Mouse (Mus musculus): Measurements from ENCODE around the gene Lrrc1. TPM values are rescaled to one million over a fixed set of nuclear protein-coding genes. Genes with fewer than 3 reads are reported as not detected.

The Lrrc1 gene
- polyA plus RNA-seq, 1 experiment from 2014 or later: 23.2 TPM

DNA sequence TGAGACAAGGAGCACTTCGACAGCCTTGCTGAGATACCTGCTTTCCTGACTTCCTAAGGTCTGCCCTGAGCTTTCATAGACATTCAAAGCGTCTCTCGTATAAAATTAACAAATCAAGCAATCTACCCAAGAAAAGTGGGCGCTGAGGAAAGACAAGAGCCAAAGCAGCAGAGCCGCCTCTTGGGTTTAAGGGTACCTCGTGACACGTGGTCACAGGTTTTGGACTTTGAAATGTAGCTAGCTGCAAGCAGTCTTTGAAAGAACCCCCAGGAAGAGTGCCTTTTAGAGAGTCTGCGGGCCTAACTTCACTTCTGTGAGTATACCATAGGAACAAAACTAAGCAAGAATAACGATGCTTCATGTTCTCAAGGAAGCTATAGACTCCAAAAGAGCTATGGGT lies 160.0 kb downstream of the Lrrc1 start:
- 86% methylated on average over 9 of the region's 9 CpGs for WGBS
- Histone ChIP-seq H3K4me3 (ENCODE audit: low read length) (no peak overlapping the region), H3K4me2 (replicated peaks; ENCODE audit: low read depth, low read length) (no peak overlapping the region), H3K4me1 (ENCODE audit: insufficient read depth, low read length) (peaks cover 6% of the 10 kb centered on the region; the same call in 1 of the 2 replicates), H3K9ac (replicated peaks; ENCODE audit: low read length) (no peak overlapping the region), H3K9me3 (ENCODE audit: low read length) (no peaks in the 10 kb centered on the region), H3K27me3 (ENCODE audit: insufficient read depth, low read length) (no peaks in the 10 kb centered on the region), H3K27ac (ENCODE audit: low read length) (no peak overlapping the region), H3K36me3 (ENCODE audit: insufficient read depth, low read length) (no peaks in the 10 kb centered on the region)
- no peak for ATAC-seq (ENCODE audit: low FRiP score, low TSS enrichment)

DNA sequence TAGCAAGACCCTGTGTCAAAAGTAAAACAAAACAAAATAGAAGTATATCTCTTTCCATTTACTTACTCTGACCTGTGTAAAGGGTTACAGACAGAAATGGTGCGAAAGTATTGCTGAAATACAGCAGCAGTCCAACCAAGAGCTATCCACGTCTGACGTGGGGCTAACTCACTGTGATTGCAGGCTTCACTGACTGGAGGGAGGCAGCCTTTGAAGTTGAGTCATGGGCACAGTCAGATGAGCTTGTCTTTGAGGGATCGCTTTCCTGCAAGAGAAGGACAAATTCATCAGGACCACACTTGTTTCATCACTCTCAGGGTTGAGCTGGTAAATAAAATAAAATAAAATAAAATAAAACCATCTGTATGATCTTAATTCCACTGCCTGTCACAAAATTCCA lies 160.7 kb downstream of the Lrrc1 start:
- Histone ChIP-seq H3K36me3 (ENCODE audit: insufficient read depth, low read length) (no peaks in the 10 kb centered on the region), H3K9ac (replicated peaks; ENCODE audit: low read length) (no peak overlapping the region), H3K4me2 (replicated peaks; ENCODE audit: low read depth, low read length) (no peak overlapping the region), H3K27ac (ENCODE audit: low read length) (no peak overlapping the region), H3K4me3 (ENCODE audit: low read length) (no peak overlapping the region), H3K4me1 (ENCODE audit: insufficient read depth, low read length) (peaks cover 6% of the 10 kb centered on the region; the same call in 1 of the 2 replicates), H3K27me3 (ENCODE audit: insufficient read depth, low read length) (no peaks in the 10 kb centered on the region), H3K9me3 (ENCODE audit: low read length) (no peaks in the 10 kb centered on the region)
- no peak for ATAC-seq (ENCODE audit: low FRiP score, low TSS enrichment)
- WGBS: 49% methylated on average over 4 of the region's 4 CpGs

DNA sequence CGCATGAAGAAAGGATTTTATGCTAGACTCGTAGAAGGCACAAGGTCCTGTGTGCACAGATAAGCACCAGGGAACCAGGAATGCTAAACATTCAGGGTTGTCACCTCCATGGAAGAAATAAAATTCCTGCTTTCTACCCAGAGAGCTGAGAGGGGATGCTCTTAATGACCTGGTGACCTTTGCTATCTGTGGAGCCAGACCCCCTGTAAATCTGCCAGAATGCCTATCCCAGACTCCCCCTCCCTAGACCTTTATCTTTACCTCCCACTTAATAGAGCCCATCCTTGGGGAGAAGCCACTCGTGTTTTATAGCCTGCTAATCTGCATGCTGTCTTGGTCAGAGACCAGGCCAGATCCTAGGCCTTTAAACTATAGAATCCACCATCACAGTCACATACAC lies 162.2 kb downstream of the Lrrc1 start:
- ATAC-seq (ENCODE audit: low FRiP score, low TSS enrichment): peak; percentile 10; the same call in 1 of the 2 replicates
- no peaks in the 10 kb centered on the region for H3K9me3 ChIP-seq (ENCODE audit: low read length)
- H3K4me3 ChIP-seq (ENCODE audit: low read length): no peak overlapping the region
- WGBS: 38% methylated on average over 3 of the region's 3 CpGs
- H3K9ac ChIP-seq (replicated peaks; ENCODE audit: low read length): no peak overlapping the region
- H3K4me1 ChIP-seq (ENCODE audit: insufficient read depth, low read length): peaks cover 6% of the 10 kb centered on the region; the same call in 1 of the 2 replicates
- no peak overlapping the region for H3K4me2 ChIP-seq (replicated peaks; ENCODE audit: low read depth, low read length)
- no peak overlapping the region for H3K27ac ChIP-seq (ENCODE audit: low read length)
- no peaks in the 10 kb centered on the region for H3K36me3 ChIP-seq (ENCODE audit: insufficient read depth, low read length)
- no peaks in the 10 kb centered on the region for H3K27me3 ChIP-seq (ENCODE audit: insufficient read depth, low read length)

DNA sequence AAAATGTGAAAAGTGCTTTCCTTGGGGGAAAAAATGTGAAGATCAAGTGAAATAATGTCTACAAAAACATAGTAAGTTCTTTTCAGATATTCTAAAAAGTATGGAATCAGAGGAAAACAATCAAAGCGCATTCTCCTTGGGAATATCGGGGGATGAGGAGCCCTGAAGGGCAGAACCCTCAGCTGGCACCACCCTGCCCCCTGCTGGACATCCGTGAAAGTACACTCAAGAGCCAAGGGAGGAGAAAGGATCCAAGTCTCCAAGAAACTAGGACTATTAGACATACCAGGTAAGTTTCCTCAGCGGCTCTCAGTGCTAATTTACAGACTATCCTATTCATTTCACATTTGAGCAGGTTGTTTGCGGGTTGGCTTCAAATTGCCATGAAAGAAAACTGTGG lies 163.1 kb downstream of the Lrrc1 start:
- Histone ChIP-seq H3K27ac (ENCODE audit: low read length) (no peak overlapping the region), H3K36me3 (ENCODE audit: insufficient read depth, low read length) (no peaks in the 10 kb centered on the region), H3K9me3 (ENCODE audit: low read length) (no peaks in the 10 kb centered on the region), H3K27me3 (ENCODE audit: insufficient read depth, low read length) (no peaks in the 10 kb centered on the region), H3K4me1 (ENCODE audit: insufficient read depth, low read length) (peaks cover 6% of the 10 kb centered on the region; the same call in 1 of the 2 replicates), H3K4me3 (ENCODE audit: low read length) (no peak overlapping the region), H3K4me2 (replicated peaks; ENCODE audit: low read depth, low read length) (no peak overlapping the region), H3K9ac (replicated peaks; ENCODE audit: low read length) (no peak overlapping the region)
- no peak for ATAC-seq (ENCODE audit: low FRiP score, low TSS enrichment)
- 10% methylated on average over 5 of the region's 5 CpGs for WGBS

Small RNA genes within 50 kb of the gene (microRNA-seq; reads per million reads assigned to microRNA genes)
- not detected for gene Gm25250

Other genes with a start within 250 kb of the Lrrc1 start
- 0.31 and 0.41 TPM in 2 replicates for gene Mlip, start 191.9 kb downstream of the Lrrc1 start, polyA plus RNA-seq (2015; fragmentation: Nextera tagmentation; extraction: Ambion mirVana)
- gene Klhl31, start 91.6 kb upstream of the Lrrc1 start, polyA plus RNA-seq (2015; fragmentation: Nextera tagmentation; extraction: Ambion mirVana): 0.92 and 0.98 TPM in 2 replicates
- gene Gclc, start 209.7 kb upstream of the Lrrc1 start, polyA plus RNA-seq (2015; fragmentation: Nextera tagmentation; extraction: Ambion mirVana): 24.0 and 26.8 TPM in 2 replicates